Mouse (Mus musculus) myocyte (in vitro differentiated cells): ENCODE data around the gene Slc8a1. TPM values are rescaled to one million over a fixed set of nuclear protein-coding genes. Genes with fewer than 3 reads are reported as not detected.
A peak's percentile ranks its signal among the peaks of the same experiment; 100 is the strongest.

Source experiments
- H3K27me3 ChIP-seq: one replicate; pipeline ENCODE4 v1.6.1; 2011; ENCODE audit not compliant: control insufficient read depth, insufficient read depth, insufficient read length
- H3K36me3 ChIP-seq: one replicate; pipeline ENCODE4 v1.6.1; 2011; ENCODE audit not compliant: control insufficient read depth, insufficient read depth
- H3K4me2 ChIP-seq: one replicate; pipeline ENCODE4 v1.6.1; 2011; ENCODE audit warnings: low read depth, control low read depth
- H3K4me3 ChIP-seq: one replicate; pipeline ENCODE4 v1.5.1; 2011; ENCODE audit warnings: mild to moderate bottlenecking, control low read depth, moderate library complexity
- H3K79me2 ChIP-seq: one replicate; pipeline ENCODE4 v1.6.1; 2011; ENCODE audit not compliant: control insufficient read depth, insufficient read depth
- H3ac ChIP-seq: one replicate; pipeline ENCODE4 v1.6.1; 2011; ENCODE audit not compliant: control insufficient read depth, insufficient read length
- CEBPB ChIP-seq: IDR thresholded peaks from 2 replicates; pipeline ENCODE4 v1.6.1; 2011; ENCODE audit warnings: mild to moderate bottlenecking, moderate library complexity; ENCODE audit not compliant: poor library complexity, insufficient read depth, severe bottlenecking
- E2F4 ChIP-seq: IDR thresholded peaks from one replicate; pipeline ENCODE4 v1.6.1; 2011; ENCODE audit warnings: mild to moderate bottlenecking, control low read depth, moderate library complexity; ENCODE audit not compliant: insufficient read depth
- MAX ChIP-seq: IDR thresholded peaks from one replicate; pipeline ENCODE4 v1.6.1; 2011; ENCODE audit warnings: low read depth, mild to moderate bottlenecking, control low read depth
- MYOD1 ChIP-seq, 3 experiments: IDR thresholded peaks; one replicate each; pipeline ENCODE4 v1.6.1; 2011; ENCODE audit warnings: control low read depth in 2 of 3, low read depth in 2 of 3, mild to moderate bottlenecking in 2 of 3, moderate library complexity in 1 of 3; ENCODE audit not compliant: insufficient read length in 2 of 3, control insufficient read depth in 1 of 3
- MYOG ChIP-seq, 3 experiments: IDR thresholded peaks; one replicate each; pipeline ENCODE4 v1.6.1; 2011; ENCODE audit warnings: control low read depth in 2 of 3, low read depth in 2 of 3, mild to moderate bottlenecking in 2 of 3; ENCODE audit not compliant: insufficient read length in 2 of 3, control insufficient read depth in 1 of 3, insufficient read depth in 1 of 3
- POLR2A ChIP-seq: IDR thresholded peaks from one replicate; pipeline ENCODE4 v1.6.1; 2011; ENCODE audit warnings: low read depth, mild to moderate bottlenecking, control low read depth, moderate library complexity; ENCODE audit not compliant: insufficient read length
- POLR2AphosphoS2 ChIP-seq: IDR thresholded peaks from one replicate; pipeline ENCODE4 v1.6.1; 2011; ENCODE audit warnings: low read depth, control low read depth; ENCODE audit not compliant: insufficient read length
- REST ChIP-seq: IDR thresholded peaks from one replicate; pipeline ENCODE4 v1.6.1; 2011; ENCODE audit warnings: mild to moderate bottlenecking, control low read depth, moderate library complexity; ENCODE audit not compliant: insufficient read depth, insufficient read length
- SRF ChIP-seq: IDR thresholded peaks from one replicate; pipeline ENCODE4 v1.6.1; 2011; ENCODE audit warnings: low read depth; ENCODE audit not compliant: control insufficient read depth, insufficient read length
- TCF12 ChIP-seq: IDR thresholded peaks from one replicate; pipeline ENCODE4 v1.6.1; 2011; ENCODE audit warnings: mild to moderate bottlenecking, control low read depth; ENCODE audit not compliant: poor library complexity, insufficient read depth, severe bottlenecking
- TCF3 ChIP-seq: IDR thresholded peaks from one replicate; pipeline ENCODE4 v1.6.1; 2011; ENCODE audit warnings: low read depth, control low read depth; ENCODE audit not compliant: insufficient read length
- USF1 ChIP-seq: IDR thresholded peaks from one replicate; pipeline ENCODE4 v1.6.1; 2011; ENCODE audit warnings: low read depth, mild to moderate bottlenecking, control low read depth, moderate library complexity
- polyA plus RNA-seq: library from polyadenylated mRNA; unstranded; fragments of >200 nt; fragmentation: generic; extraction: Trizol; gene quantifications from one replicate; pipeline ENCODE4 v1.2.1, GENCODE M21; 2012; ENCODE audit warnings: missing spikeins

Gene Slc8a1
- polyA plus RNA-seq, 1 experiment = 3.0 TPM

GRCm38 (mm10) chr17:81393040-81393439 is 345.1 kb downstream of the Slc8a1 start:
- H3K36me3 ChIP-seq = no peaks in the 10 kb centered on the region
- no peak for TF ChIP-seq E2F4
- no peak for TF ChIP-seq MAX
- TF ChIP-seq CEBPB = no peak
- no peak for TF ChIP-seq MYOD1 (IDR thresholded peaks at IDR 0.05; ENCODE audit: control insufficient read depth in 1 of 3, insufficient read length in 2 of 3, low read depth in 2 of 3)
- TF ChIP-seq USF1 = no peak
- TF ChIP-seq TCF12 = no peak
- TF ChIP-seq SRF = no peak
- no peak for TF ChIP-seq MYOG (IDR thresholded peaks at IDR 0.05; ENCODE audit: control insufficient read depth in 1 of 3, insufficient read depth in 1 of 3, insufficient read length in 2 of 3, low read depth in 2 of 3)
- no peak for TF ChIP-seq REST
- TF ChIP-seq POLR2A = no peak
- no peak for TF ChIP-seq POLR2AphosphoS2
- no peak for TF ChIP-seq TCF3
- H3K4me2 ChIP-seq = no peak overlapping the region
- no peaks in the 10 kb centered on the region for H3K27me3 ChIP-seq
- H3K79me2 ChIP-seq = no peaks in the 10 kb centered on the region
- no peak overlapping the region for H3K4me3 ChIP-seq
- no peak overlapping the region for H3ac ChIP-seq

GRCm38 (mm10) chr17:81391478-81391877 is 346.7 kb downstream of the Slc8a1 start:
- Histone ChIP-seq H3K79me2 (no peaks in the 10 kb centered on the region), H3K36me3 (no peaks in the 10 kb centered on the region), H3K4me3 (no peak overlapping the region), H3ac (no peak overlapping the region), H3K27me3 (no peaks in the 10 kb centered on the region), H3K4me2 (no peak overlapping the region)
- TF ChIP-seq MYOD1 (IDR thresholded peaks at IDR 0.05; ENCODE audit: control insufficient read depth in 1 of 3, insufficient read length in 2 of 3, low read depth in 2 of 3) (peak in 1 of 3 experiments; percentile 41), MYOG (IDR thresholded peaks at IDR 0.05; ENCODE audit: control insufficient read depth in 1 of 3, insufficient read depth in 1 of 3, insufficient read length in 2 of 3, low read depth in 2 of 3) (peak in 2 of 3 experiments; percentile 35 to 41), TCF12 (no peak), CEBPB (no peak)

GRCm38 (mm10) chr17:81390790-81391189 is 347.4 kb downstream of the Slc8a1 start:
- H3K4me3 ChIP-seq = no peak overlapping the region
- no peak overlapping the region for H3ac ChIP-seq
- no peak overlapping the region for H3K4me2 ChIP-seq
- no peaks in the 10 kb centered on the region for H3K27me3 ChIP-seq
- no peaks in the 10 kb centered on the region for H3K36me3 ChIP-seq
- TF ChIP-seq MYOD1 (IDR thresholded peaks at IDR 0.05; ENCODE audit: control insufficient read depth in 1 of 3, insufficient read length in 2 of 3, low read depth in 2 of 3) (peak in 2 of 3 experiments; percentile 42 to 43), TCF12 (no peak)
- H3K79me2 ChIP-seq = no peaks in the 10 kb centered on the region

- H3K4me3 ChIP-seq = no peak overlapping the region
- no peaks in the 10 kb centered on the region for H3K36me3 ChIP-seq
- no peaks in the 10 kb centered on the region for H3K27me3 ChIP-seq
- H3K4me2 ChIP-seq = no peak overlapping the region
- TF ChIP-seq MYOG (IDR thresholded peaks at IDR 0.05; ENCODE audit: control insufficient read depth in 1 of 3, insufficient read depth in 1 of 3, insufficient read length in 2 of 3, low read depth in 2 of 3) (no peak), USF1 (no peak), MAX (no peak), TCF3 (no peak), SRF (no peak), E2F4 (no peak), TCF12 (no peak), REST (no peak), MYOD1 (IDR thresholded peaks at IDR 0.05; ENCODE audit: control insufficient read depth in 1 of 3, insufficient read length in 2 of 3, low read depth in 2 of 3) (no peak), POLR2A (no peak), CEBPB (no peak), POLR2AphosphoS2 (no peak)
- no peaks in the 10 kb centered on the region for H3K79me2 ChIP-seq
- H3ac ChIP-seq = no peak overlapping the region
Measured at GRCm38 (mm10) chr17:81386118-81386517, 352.1 kb downstream of the Slc8a1 start.

- Histone ChIP-seq H3K27me3 (no peaks in the 10 kb centered on the region), H3K4me2 (no peak overlapping the region), H3ac (no peak overlapping the region), H3K36me3 (no peaks in the 10 kb centered on the region), H3K79me2 (no peaks in the 10 kb centered on the region), H3K4me3 (no peak overlapping the region)
- TF ChIP-seq POLR2A (no peak), E2F4 (no peak), TCF3 (no peak), SRF (no peak), USF1 (no peak), REST (no peak), POLR2AphosphoS2 (no peak), MAX (no peak), MYOD1 (IDR thresholded peaks at IDR 0.05; ENCODE audit: control insufficient read depth in 1 of 3, insufficient read length in 2 of 3, low read depth in 2 of 3) (no peak), TCF12 (no peak), MYOG (IDR thresholded peaks at IDR 0.05; ENCODE audit: control insufficient read depth in 1 of 3, insufficient read depth in 1 of 3, insufficient read length in 2 of 3, low read depth in 2 of 3) (no peak), CEBPB (no peak)
Measured at GRCm38 (mm10) chr17:81385476-81385875, 352.7 kb downstream of the Slc8a1 start.
